Mouse (Mus musculus): ENCODE measurements around the gene Tead2.
"Not testable (repeated sequence)": the region's sequence is repeated elsewhere in the genome, so short reads cannot be mapped to it uniquely, and the experiment has no call there.

Tead2 gene

GRCm38 (mm10) chr7:45228548-45228947 is 13.0 kb downstream of the Tead2 start:
- DNase-seq (ENCODE audit: extremely low spot score), result no peak

- no peak for DNase-seq (ENCODE audit: extremely low spot score)
Observed at GRCm38 (mm10) chr7:45229046-45229445, 13.5 kb downstream of the Tead2 start.

GRCm38 (mm10) chr7:45229459-45230203 is 14.1 kb downstream of the Tead2 start:
- DNase-seq (ENCODE audit: extremely low spot score), result no peak

- no peak for DNase-seq (ENCODE audit: extremely low spot score)
Observed at GRCm38 (mm10) chr7:45231192-45231591, 15.6 kb downstream of the Tead2 start.

- no peak for DNase-seq (ENCODE audit: extremely low spot score)
Observed at GRCm38 (mm10) chr7:45231941-45232340, 16.4 kb downstream of the Tead2 start.

- no peak for DNase-seq (ENCODE audit: extremely low spot score)
Observed at GRCm38 (mm10) chr7:45232716-45233465, 17.3 kb downstream of the Tead2 start.

GRCm38 (mm10) chr7:45233580-45234332 is 18.2 kb downstream of the Tead2 start:
- DNase-seq (ENCODE audit: extremely low spot score), result no peak

- peak; percentile 63 for DNase-seq (ENCODE audit: extremely low spot score)
Observed at GRCm38 (mm10) chr7:45234333-45234841, 18.8 kb downstream of the Tead2 start.

- DNase-seq (ENCODE audit: extremely low spot score), result peak; percentile 77
Observed at GRCm38 (mm10) chr7:45234922-45235571, 19.5 kb downstream of the Tead2 start.

- no peak for DNase-seq (ENCODE audit: extremely low spot score)
Observed at GRCm38 (mm10) chr7:45235656-45236180, 20.2 kb downstream of the Tead2 start.

- DNase-seq (ENCODE audit: extremely low spot score), result no peak
Observed at GRCm38 (mm10) chr7:45237747-45238699, 22.5 kb downstream of the Tead2 start.

- DNase-seq (ENCODE audit: extremely low spot score), result no peak
Observed at GRCm38 (mm10) chr7:45238723-45239496, 23.4 kb downstream of the Tead2 start, which contains the start of gene Cd37. Gene Cd37, minus strand, starts transcription at chr7:45239115.

GRCm38 (mm10) chr7:45240109-45240508 is 24.6 kb downstream of the Tead2 start:
- DNase-seq (ENCODE audit: extremely low spot score), result no peak

- DNase-seq (ENCODE audit: extremely low spot score), result peak; percentile 70
Observed at GRCm38 (mm10) chr7:45240633-45241388, 25.3 kb downstream of the Tead2 start, which contains the start of gene Slc6a16. Gene Slc6a16, plus strand, starts transcription at chr7:45241085.

GRCm38 (mm10) chr7:45241389-45241749 is 25.8 kb downstream of the Tead2 start:
- no peak for DNase-seq (ENCODE audit: extremely low spot score)

GRCm38 (mm10) chr7:45247666-45248065 is 32.1 kb downstream of the Tead2 start:
- DNase-seq (ENCODE audit: extremely low spot score), result no peak

- no peak for DNase-seq (ENCODE audit: extremely low spot score)
Observed at GRCm38 (mm10) chr7:45253806-45254205, 38.3 kb downstream of the Tead2 start.

GRCm38 (mm10) chr7:45255822-45256221 is 40.3 kb downstream of the Tead2 start:
- not testable (repeated sequence) for DNase-seq (ENCODE audit: extremely low spot score)
